Mouse (Mus musculus): Measurements from ENCODE around the gene Gm47841. TPM values are rescaled to one million over a fixed set of nuclear protein-coding genes. Genes with fewer than 3 reads are reported as not detected.

Gene Gm47841
- polyA plus RNA-seq, 1 experiment from 2014 or later, result 0.14 TPM

GRCm38 (mm10) chr15:101054541-101054940 lies 7.3 kb upstream of the Gm47841 start:
- Histone ChIP-seq H3K4me1 (peaks cover 24% of the 10 kb centered on the region), H3K27me3 (replicated peaks) (peaks cover 49% of the 10 kb centered on the region), H3K9ac (replicated peaks) (no peak overlapping the region), H3K9me3 (replicated peaks) (no peaks in the 10 kb centered on the region), H3K4me3 (replicated peaks) (no peak overlapping the region), H3K36me3 (no peaks in the 10 kb centered on the region), H3K4me2 (no peak overlapping the region), H3K27ac (replicated peaks) (no peak overlapping the region)
- 79% methylated on average over 10 of the region's 10 CpGs for WGBS
- ATAC-seq (ENCODE audit: low FRiP score), result no peak

- Histone ChIP-seq H3K9ac (replicated peaks) (no peak overlapping the region), H3K27ac (replicated peaks) (no peak overlapping the region), H3K36me3 (no peaks in the 10 kb centered on the region), H3K9me3 (replicated peaks) (no peaks in the 10 kb centered on the region), H3K27me3 (replicated peaks) (peaks cover 51% of the 10 kb centered on the region), H3K4me3 (replicated peaks) (peak overlapping the region; percentile 38), H3K4me2 (peak overlapping the region; percentile 63), H3K4me1 (peaks cover 23% of the 10 kb centered on the region)
- ATAC-seq (ENCODE audit: low FRiP score), result no peak
- 12% methylated on average over 63 of the region's 65 CpGs for WGBS
Observed at GRCm38 (mm10) chr15:101053832-101054459, 6.7 kb upstream of the Gm47841 start.

GRCm38 (mm10) chr15:101052560-101053501 lies 5.6 kb upstream of the Gm47841 start:
- Histone ChIP-seq H3K9ac (replicated peaks) (no peak overlapping the region), H3K4me1 (peaks cover 23% of the 10 kb centered on the region), H3K4me3 (replicated peaks) (peak overlapping the region; percentile 38), H3K36me3 (no peaks in the 10 kb centered on the region), H3K4me2 (peak overlapping the region; percentile 63), H3K9me3 (replicated peaks) (no peaks in the 10 kb centered on the region), H3K27ac (replicated peaks) (0 out of 2 replicates have a peak overlapping the region, but pooled peaks have one; percentile 45), H3K27me3 (replicated peaks) (peaks cover 56% of the 10 kb centered on the region)
- no peak for ATAC-seq (ENCODE audit: low FRiP score)
- 7% methylated on average over 113 of the region's 120 CpGs for WGBS

GRCm38 (mm10) chr15:101051869-101052268 lies 4.7 kb upstream of the Gm47841 start:
- peaks cover 65% of the 10 kb centered on the region for H3K27me3 ChIP-seq (replicated peaks)
- no peaks in the 10 kb centered on the region for H3K36me3 ChIP-seq
- peaks cover 28% of the 10 kb centered on the region for H3K4me1 ChIP-seq
- H3K9ac ChIP-seq (replicated peaks), result no peak overlapping the region
- WGBS, result 21% methylated on average over 10 of the region's 10 CpGs
- H3K4me3 ChIP-seq (replicated peaks), result no peak overlapping the region
- H3K4me2 ChIP-seq, result no peak overlapping the region
- no peak for ATAC-seq (ENCODE audit: low FRiP score)
- no peak overlapping the region for H3K27ac ChIP-seq (replicated peaks)
- H3K9me3 ChIP-seq (replicated peaks), result no peaks in the 10 kb centered on the region

GRCm38 (mm10) chr15:101048338-101048896 lies 1.2 kb upstream of the Gm47841 start:
- Histone ChIP-seq H3K4me3 (replicated peaks) (no peak overlapping the region), H3K4me1 (peaks cover 28% of the 10 kb centered on the region), H3K4me2 (no peak overlapping the region), H3K27ac (replicated peaks) (no peak overlapping the region), H3K9ac (replicated peaks) (no peak overlapping the region), H3K36me3 (no peaks in the 10 kb centered on the region), H3K27me3 (replicated peaks) (peaks cover 77% of the 10 kb centered on the region), H3K9me3 (replicated peaks) (no peaks in the 10 kb centered on the region)
- WGBS, result 58% methylated on average over 5 of the region's 5 CpGs
- no peak for ATAC-seq (ENCODE audit: low FRiP score)

GRCm38 (mm10) chr15:101046527-101047193 lies 537 bp downstream of the Gm47841 start:
- peak; percentile 53; the same call in 1 of the 2 replicates for ATAC-seq (ENCODE audit: low FRiP score)
- Histone ChIP-seq H3K27ac (replicated peaks) (no peak overlapping the region), H3K9ac (replicated peaks) (peak overlapping the region; percentile 54), H3K4me3 (replicated peaks) (peak overlapping the region; percentile 47), H3K4me1 (peaks cover 17% of the 10 kb centered on the region), H3K36me3 (peaks cover 5% of the 10 kb centered on the region; the same call in 1 of the 2 replicates), H3K9me3 (replicated peaks) (no peaks in the 10 kb centered on the region), H3K27me3 (replicated peaks) (peaks cover 67% of the 10 kb centered on the region), H3K4me2 (peak overlapping the region; percentile 94)
- WGBS, result under 1% methylated on average over 69 of the region's 77 CpGs

- WGBS, result 2% methylated on average over 43 of the region's 43 CpGs
- H3K9ac ChIP-seq (replicated peaks), result peak overlapping the region; percentile 54
- H3K4me2 ChIP-seq, result peak overlapping the region; percentile 94
- peaks cover 61% of the 10 kb centered on the region for H3K27me3 ChIP-seq (replicated peaks)
- H3K27ac ChIP-seq (replicated peaks), result no peak overlapping the region
- no peaks in the 10 kb centered on the region for H3K9me3 ChIP-seq (replicated peaks)
- peak overlapping the region; percentile 47 for H3K4me3 ChIP-seq (replicated peaks)
- peak; percentile 22 for ATAC-seq (ENCODE audit: low FRiP score)
- peaks cover 17% of the 10 kb centered on the region for H3K4me1 ChIP-seq
- peaks cover 10% of the 10 kb centered on the region for H3K36me3 ChIP-seq
Observed at GRCm38 (mm10) chr15:101046039-101046526, 1.1 kb downstream of the Gm47841 start.

- peaks cover 17% of the 10 kb centered on the region for H3K4me1 ChIP-seq
- peaks cover 53% of the 10 kb centered on the region for H3K27me3 ChIP-seq (replicated peaks)
- H3K36me3 ChIP-seq, result peaks cover 24% of the 10 kb centered on the region
- no peak overlapping the region for H3K27ac ChIP-seq (replicated peaks)
- ATAC-seq (ENCODE audit: low FRiP score), result no peak
- no peak overlapping the region for H3K4me3 ChIP-seq (replicated peaks)
- no peak overlapping the region for H3K9ac ChIP-seq (replicated peaks)
- H3K4me2 ChIP-seq, result no peak overlapping the region
- H3K9me3 ChIP-seq (replicated peaks), result no peaks in the 10 kb centered on the region
- WGBS, result 48% methylated on average over 6 of the region's 6 CpGs
Observed at GRCm38 (mm10) chr15:101044531-101044930, 2.7 kb downstream of the Gm47841 start.

- WGBS, result 27% methylated on average over 6 of the region's 6 CpGs
- Histone ChIP-seq H3K27me3 (replicated peaks) (peaks cover 42% of the 10 kb centered on the region), H3K9me3 (replicated peaks) (no peaks in the 10 kb centered on the region), H3K9ac (replicated peaks) (no peak overlapping the region), H3K27ac (replicated peaks) (no peak overlapping the region), H3K4me3 (replicated peaks) (no peak overlapping the region), H3K4me1 (peaks cover 17% of the 10 kb centered on the region), H3K4me2 (no peak overlapping the region), H3K36me3 (peaks cover 25% of the 10 kb centered on the region)
- no peak for ATAC-seq (ENCODE audit: low FRiP score)
Observed at GRCm38 (mm10) chr15:101042613-101043012, 4.6 kb downstream of the Gm47841 start.

- H3K27me3 ChIP-seq (replicated peaks), result peaks cover 36% of the 10 kb centered on the region
- ATAC-seq (ENCODE audit: low FRiP score), result no peak
- no peaks in the 10 kb centered on the region for H3K9me3 ChIP-seq (replicated peaks)
Observed at GRCm38 (mm10) chr15:101041966-101042365, 5.2 kb downstream of the Gm47841 start.

GRCm38 (mm10) chr15:101039651-101040050 lies 7.5 kb downstream of the Gm47841 start:
- no peak overlapping the region for H3K27ac ChIP-seq (replicated peaks)
- no peak overlapping the region for H3K4me2 ChIP-seq
- ATAC-seq (ENCODE audit: low FRiP score), result no peak
- H3K9me3 ChIP-seq (replicated peaks), result no peaks in the 10 kb centered on the region
- no peaks in the 10 kb centered on the region; the same call in 1 of the 2 replicates for H3K4me1 ChIP-seq
- WGBS, result 59% methylated on average over 17 of the region's 17 CpGs
- H3K4me3 ChIP-seq (replicated peaks), result no peak overlapping the region
- no peak overlapping the region for H3K9ac ChIP-seq (replicated peaks)
- peaks cover 49% of the 10 kb centered on the region for H3K36me3 ChIP-seq
- H3K27me3 ChIP-seq (replicated peaks), result peaks cover 15% of the 10 kb centered on the region

More at GRCm38 (mm10) chr15:101041966-101042365, 5.2 kb downstream of the Gm47841 start:
- H3K36me3 ChIP-seq, result peaks cover 28% of the 10 kb centered on the region
- 77% methylated on average over 6 of the region's 6 CpGs for WGBS
- H3K4me2 ChIP-seq, result no peak overlapping the region
- no peak overlapping the region for H3K27ac ChIP-seq (replicated peaks)
- no peak overlapping the region for H3K4me3 ChIP-seq (replicated peaks)
- no peak overlapping the region for H3K9ac ChIP-seq (replicated peaks)
- peaks cover 12% of the 10 kb centered on the region for H3K4me1 ChIP-seq

All from neural tube, embryonic 15.5 days (tissue).